Mouse (Mus musculus): ENCODE results near the gene Otud7b.

DNA sequence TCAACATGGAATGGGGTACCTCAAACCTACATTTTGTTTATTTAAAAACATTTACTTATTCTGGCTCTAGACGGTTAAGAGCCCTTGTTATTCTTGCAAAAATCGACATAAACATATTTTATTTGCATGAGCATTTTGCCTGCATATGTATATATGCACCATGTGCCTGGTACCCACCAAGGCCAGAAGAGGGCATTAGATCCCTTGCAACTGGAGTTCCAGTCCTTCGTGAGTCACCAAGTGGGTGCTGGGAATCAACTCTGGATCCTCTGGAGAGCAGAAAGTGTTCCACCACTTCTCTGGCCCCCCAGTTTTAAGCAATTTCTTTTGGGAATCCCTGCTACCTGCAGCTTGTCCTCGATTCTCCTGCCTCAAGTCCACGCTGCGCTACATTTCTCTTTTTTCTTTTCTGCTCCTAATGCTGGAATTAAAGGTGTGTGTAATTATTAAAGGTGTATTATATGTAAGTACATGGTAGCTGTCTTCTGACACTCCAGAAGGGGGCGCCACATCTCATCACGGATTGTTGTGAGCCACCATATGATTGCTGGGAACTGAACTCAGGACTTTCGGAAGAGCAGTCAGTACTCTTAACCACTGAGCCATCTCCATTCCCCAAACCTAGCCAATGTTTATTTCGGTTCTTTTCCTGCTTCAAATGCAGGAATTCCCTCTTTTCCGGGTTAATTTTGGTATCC, 91.4 kb downstream of the Otud7b start:
- TF ChIP-seq CTCF (IDR thresholded peaks at IDR 0.05; ENCODE audit: borderline replicate concordance, extremely low read depth, insufficient read depth, insufficient read length), result 0 out of 2 replicates have a peak, but pooled peaks have one; percentile 11
- TF ChIP-seq POLR2A (IDR thresholded peaks at IDR 0.05; ENCODE audit: borderline replicate concordance, extremely low read depth, insufficient read depth, insufficient read length, poor library complexity, severe bottlenecking), result no peak

Data from brain, embryonic 14.5 days (tissue).